Mouse (Mus musculus): Measurements from ENCODE around the gene Rdh14. TPM values are rescaled to one million over a fixed set of nuclear protein-coding genes. Genes with fewer than 3 reads are reported as not detected.

Gene Rdh14
- polyA plus RNA-seq, 1 experiment from 2014 or later: 35.4 TPM

GRCm38 (mm10) chr12:10410511-10411179, 20.1 kb downstream of the Rdh14 start:
- DNase-seq: no peak
- 76% methylated on average over 3 of the region's 3 CpGs for whole genome bisulfite sequencing (ENCODE audit: insufficient replicate concordance)

GRCm38 (mm10) chr12:10411453-10411852, 20.9 kb downstream of the Rdh14 start:
- Histone ChIP-seq H3K4me2 (ENCODE audit: low read depth, low read length) (no peak overlapping the region), H3K4me3 (ENCODE audit: low read depth, low read length) (no peak overlapping the region), H3K4me1 (ENCODE audit: insufficient read depth) (no peaks in the 10 kb centered on the region), H3K27ac (ENCODE audit: low read depth) (no peak overlapping the region), H3K27me3 (ENCODE audit: insufficient read depth, low read length) (no peaks in the 10 kb centered on the region), H3K36me3 (replicated peaks; ENCODE audit: insufficient read depth, low read length) (no peaks in the 10 kb centered on the region), H3K9ac (replicated peaks) (no peak overlapping the region), H3K9me3 (ENCODE audit: low read length) (no peaks in the 10 kb centered on the region)
- DNase-seq: no peak
- ATAC-seq: no peak
- 61% methylated on average over 1 of the region's 1 CpGs for WGBS (ENCODE audit: insufficient replicate concordance)
- TF ChIP-seq EP300 (IDR thresholded peaks at IDR 0.05; ENCODE audit: low read depth) (no peak), CTCF (IDR thresholded peaks at IDR 0.05; ENCODE audit: low read depth) (no peak)

More at GRCm38 (mm10) chr12:10410511-10411179, 20.1 kb downstream of the Rdh14 start:
- Histone ChIP-seq H3K9me3 (ENCODE audit: low read length) (no peaks in the 10 kb centered on the region), H3K27me3 (ENCODE audit: insufficient read depth, low read length) (no peaks in the 10 kb centered on the region), H3K4me1 (ENCODE audit: insufficient read depth) (no peaks in the 10 kb centered on the region), H3K4me3 (ENCODE audit: low read depth, low read length) (no peak overlapping the region), H3K4me2 (ENCODE audit: low read depth, low read length) (no peak overlapping the region), H3K36me3 (replicated peaks; ENCODE audit: insufficient read depth, low read length) (no peaks in the 10 kb centered on the region), H3K9ac (replicated peaks) (no peak overlapping the region), H3K27ac (ENCODE audit: low read depth) (no peak overlapping the region)
- ATAC-seq: no peak
- TF ChIP-seq EP300 (IDR thresholded peaks at IDR 0.05; ENCODE audit: low read depth) (no peak), CTCF (IDR thresholded peaks at IDR 0.05; ENCODE audit: low read depth) (no peak)

- 66% methylated on average over 3 of the region's 3 CpGs for WGBS (ENCODE audit: insufficient replicate concordance)
- ATAC-seq (no peak), DNase-seq (no peak)
- no peak overlapping the region for H3K4me3 ChIP-seq (ENCODE audit: low read depth, low read length)
- H3K9me3 ChIP-seq (ENCODE audit: low read length): no peaks in the 10 kb centered on the region
- no peaks in the 10 kb centered on the region for H3K27me3 ChIP-seq (ENCODE audit: insufficient read depth, low read length)
- TF ChIP-seq CTCF (IDR thresholded peaks at IDR 0.05; ENCODE audit: low read depth) (no peak), EP300 (IDR thresholded peaks at IDR 0.05; ENCODE audit: low read depth) (no peak)
- H3K27ac ChIP-seq (ENCODE audit: low read depth): no peak overlapping the region
- H3K4me2 ChIP-seq (ENCODE audit: low read depth, low read length): no peak overlapping the region
- H3K36me3 ChIP-seq (replicated peaks; ENCODE audit: insufficient read depth, low read length): no peaks in the 10 kb centered on the region
- H3K4me1 ChIP-seq (ENCODE audit: insufficient read depth): no peaks in the 10 kb centered on the region
- H3K9ac ChIP-seq (replicated peaks): no peak overlapping the region
Observed at GRCm38 (mm10) chr12:10422347-10422746, 31.8 kb downstream of the Rdh14 start.

- Histone ChIP-seq H3K27ac (ENCODE audit: low read depth) (no peak overlapping the region), H3K36me3 (replicated peaks; ENCODE audit: insufficient read depth, low read length) (no peaks in the 10 kb centered on the region), H3K4me1 (ENCODE audit: insufficient read depth) (no peaks in the 10 kb centered on the region), H3K4me2 (ENCODE audit: low read depth, low read length) (no peak overlapping the region), H3K4me3 (ENCODE audit: low read depth, low read length) (no peak overlapping the region), H3K9me3 (ENCODE audit: low read length) (no peaks in the 10 kb centered on the region), H3K9ac (replicated peaks) (no peak overlapping the region), H3K27me3 (ENCODE audit: insufficient read depth, low read length) (no peaks in the 10 kb centered on the region)
- TF ChIP-seq EP300 (IDR thresholded peaks at IDR 0.05; ENCODE audit: low read depth) (no peak), CTCF (IDR thresholded peaks at IDR 0.05; ENCODE audit: low read depth) (no peak)
- DNase-seq (no peak), ATAC-seq (no peak)
- WGBS (ENCODE audit: insufficient replicate concordance): 66% methylated on average over 9 of the region's 9 CpGs
Observed at GRCm38 (mm10) chr12:10425982-10426863, 35.7 kb downstream of the Rdh14 start.

GRCm38 (mm10) chr12:10430999-10431398, 40.4 kb downstream of the Rdh14 start:
- no peaks in the 10 kb centered on the region for H3K36me3 ChIP-seq (replicated peaks; ENCODE audit: insufficient read depth, low read length)
- no peak overlapping the region for H3K9ac ChIP-seq (replicated peaks)
- H3K4me1 ChIP-seq (ENCODE audit: insufficient read depth): no peaks in the 10 kb centered on the region
- H3K27me3 ChIP-seq (ENCODE audit: insufficient read depth, low read length): no peaks in the 10 kb centered on the region
- no peak overlapping the region for H3K4me3 ChIP-seq (ENCODE audit: low read depth, low read length)
- no peak overlapping the region for H3K27ac ChIP-seq (ENCODE audit: low read depth)
- no peaks in the 10 kb centered on the region for H3K9me3 ChIP-seq (ENCODE audit: low read length)
- TF ChIP-seq EP300 (IDR thresholded peaks at IDR 0.05; ENCODE audit: low read depth): no peak
- TF ChIP-seq CTCF (IDR thresholded peaks at IDR 0.05; ENCODE audit: low read depth): no peak
- DNase-seq (no peak), ATAC-seq (no peak)
- 71% methylated on average over 1 of the region's 1 CpGs for WGBS (ENCODE audit: insufficient replicate concordance)
- no peak overlapping the region for H3K4me2 ChIP-seq (ENCODE audit: low read depth, low read length)
